Mouse (Mus musculus): ENCODE measurements around the gene Ttc30a2.
A peak's percentile ranks its signal among the peaks of the same experiment; 100 is the strongest.

The Ttc30a2 gene

GRCm38 (mm10) chr2:75928011-75928410, 50.0 kb downstream of the Ttc30a2 start:
- ATAC-seq (ENCODE audit: low TSS enrichment), result peak; percentile 70

GRCm38 (mm10) chr2:75926061-75926460, 51.9 kb downstream of the Ttc30a2 start:
- ATAC-seq (ENCODE audit: low TSS enrichment), result no peak
